Mouse (Mus musculus) heart, postnatal 0 days (tissue): ENCODE data around the gene Ccl22. TPM values are rescaled to one million over a fixed set of nuclear protein-coding genes. Genes with fewer than 3 reads are reported as not detected.

Source experiments
- ATAC-seq: fragments of 200-750 bp; cut with Nextera tagmentation; 2 replicates; pipeline ENCODE4 v1.8.0; 2017; ENCODE audit warnings: low read depth, moderate number of reproducible peaks, moderate library complexity; ENCODE audit not compliant: insufficient read depth
- DNase-seq: peaks from one replicate; pipeline ENCODE4 v3.0.0-alpha.2; 2016; ENCODE audit warnings: low spot score
- H3K27ac ChIP-seq: fragments of 300-500 bp; sonication (generic); 2 replicates; pipeline ENCODE4 v1.5.1; 2014; ENCODE audit warnings: low read depth, mild to moderate bottlenecking
- H3K27me3 ChIP-seq: fragments of 300-500 bp; sonication (generic); 2 replicates; pipeline ENCODE4 v1.6.1; 2014; ENCODE audit warnings: low read length, mixed read lengths; ENCODE audit not compliant: control insufficient read depth, insufficient read depth
- H3K36me3 ChIP-seq: fragments of 300-500 bp; sonication (generic); replicated peaks from 2 replicates; pipeline ENCODE4 v1.6.1; 2014; ENCODE audit warnings: low read length, mixed read lengths; ENCODE audit not compliant: control insufficient read depth, insufficient read depth
- H3K4me1 ChIP-seq: fragments of 300-500 bp; sonication (generic); 2 replicates; pipeline ENCODE4 v1.6.1; 2014; ENCODE audit warnings: antibody characterized with exemption; ENCODE audit not compliant: control insufficient read depth, insufficient read depth
- H3K4me2 ChIP-seq: fragments of 300-500 bp; sonication (generic); 2 replicates; pipeline ENCODE4 v1.6.1; 2014; ENCODE audit warnings: low read depth, mild to moderate bottlenecking, low read length, moderate library complexity
- H3K4me3 ChIP-seq: fragments of 300-500 bp; sonication (generic); 2 replicates; pipeline ENCODE4 v1.5.1; 2014; ENCODE audit warnings: low read depth, low read length
- H3K9ac ChIP-seq: fragments of 300-500 bp; sonication (generic); replicated peaks from 2 replicates; pipeline ENCODE4 v1.6.1; 2014; ENCODE audit warnings: low read depth, low read length, mixed read lengths
- H3K9me3 ChIP-seq: fragments of 300-500 bp; sonication (generic); replicated peaks from 2 replicates; pipeline ENCODE4 v1.6.1; 2016; ENCODE audit warnings: low read length; ENCODE audit not compliant: control insufficient read depth
- CTCF ChIP-seq: IDR thresholded peaks from 2 replicates; pipeline ENCODE4 v1.5.1; 2016; ENCODE audit warnings: antibody characterized with exemption, control low read depth, low read depth
- EP300 ChIP-seq: IDR thresholded peaks from 2 replicates; pipeline ENCODE4 v1.6.1; 2016; ENCODE audit warnings: antibody characterized with exemption, low read depth
- WGBS: fragments of 180-500 bp; shearing (Covaris S2); extraction: QIAGEN DNeasy Blood & Tissue Kit; methylation state at CpG from one replicate; pipeline ENCODE4 v1.1.7; 2014; 5-methylcytosine and 5-hydroxymethylcytosine counted together
- polyA plus RNA-seq: library from polyadenylated mRNA; unstranded; fragments of >200 nt; fragmentation: Nextera tagmentation; extraction: Ambion mirVana; gene quantifications from 2 replicates; pipeline ENCODE4 v1.2.1, GENCODE M21; 2015
- total RNA-seq: library from RNA; depleted of rRNA; stranded (reverse); fragments of >200 nt; gene quantifications from 2 replicates; pipeline ENCODE4 v1.2.3, GENCODE M21; 2014; ENCODE audit warnings: low replicate concordance

Gene Ccl22
- total and polyA plus RNA-seq, 2 experiments from 2014 or later: not detected

- H3K27me3 ChIP-seq: no peaks in the 10 kb centered on the region
- WGBS: 69% methylated on average over 10 of the region's 10 CpGs
- peaks cover 7% of the 10 kb centered on the region; the same call in 1 of the 2 replicates for H3K4me1 ChIP-seq
- no peak overlapping the region for H3K4me2 ChIP-seq
- H3K4me3 ChIP-seq: no peak overlapping the region
- ATAC-seq: no peak
- TF ChIP-seq EP300 (no peak), CTCF (no peak)
- DNase-seq: no peak
- no peak overlapping the region for H3K27ac ChIP-seq
- H3K9ac ChIP-seq: no peak overlapping the region
- no peaks in the 10 kb centered on the region for H3K36me3 ChIP-seq
- H3K9me3 ChIP-seq: no peaks in the 10 kb centered on the region
Observed at GRCm38 (mm10) chr8:94705581-94706245, 39.7 kb upstream of the Ccl22 start.

GRCm38 (mm10) chr8:94706732-94707395, 38.5 kb upstream of the Ccl22 start:
- Histone ChIP-seq H3K4me2 (no peak overlapping the region), H3K9ac (no peak overlapping the region), H3K27me3 (no peaks in the 10 kb centered on the region), H3K36me3 (no peaks in the 10 kb centered on the region), H3K4me1 (peaks cover 7% of the 10 kb centered on the region; the same call in 1 of the 2 replicates), H3K4me3 (no peak overlapping the region), H3K9me3 (no peaks in the 10 kb centered on the region), H3K27ac (no peak overlapping the region)
- TF ChIP-seq EP300: no peak
- TF ChIP-seq CTCF: no peak
- WGBS: 45% methylated on average over 9 of the region's 9 CpGs
- DNase-seq (peak; percentile 47), ATAC-seq (no peak)

- no peak overlapping the region for H3K4me3 ChIP-seq
- no peaks in the 10 kb centered on the region for H3K36me3 ChIP-seq
- H3K9ac ChIP-seq: no peak overlapping the region
- TF ChIP-seq EP300 (no peak), CTCF (no peak)
- H3K4me2 ChIP-seq: no peak overlapping the region
- DNase-seq: no peak
- no peaks in the 10 kb centered on the region for H3K27me3 ChIP-seq
- no peak for ATAC-seq
- peaks cover 7% of the 10 kb centered on the region; the same call in 1 of the 2 replicates for H3K4me1 ChIP-seq
- WGBS: 57% methylated on average over 8 of the region's 8 CpGs
- no peak overlapping the region for H3K27ac ChIP-seq
- H3K9me3 ChIP-seq: no peaks in the 10 kb centered on the region
Observed at GRCm38 (mm10) chr8:94710336-94710735, 35.1 kb upstream of the Ccl22 start.

GRCm38 (mm10) chr8:94711160-94711718, 34.2 kb upstream of the Ccl22 start:
- Histone ChIP-seq H3K27ac (peak overlapping the region; percentile 44; the same call in 1 of the 2 replicates), H3K4me1 (peaks cover 7% of the 10 kb centered on the region; the same call in 1 of the 2 replicates), H3K4me2 (peak overlapping the region; percentile 14; the same call in 1 of the 2 replicates), H3K36me3 (no peaks in the 10 kb centered on the region), H3K27me3 (no peaks in the 10 kb centered on the region), H3K9ac (no peak overlapping the region), H3K9me3 (no peaks in the 10 kb centered on the region), H3K4me3 (no peak overlapping the region)
- DNase-seq (peak; percentile 40), ATAC-seq (0 out of 2 replicates have a peak, but pooled peaks have one; percentile 4)
- 13% methylated on average over 5 of the region's 5 CpGs for WGBS
- TF ChIP-seq CTCF (peak; percentile 1; the same call in 1 of the 2 replicates), EP300 (no peak)

- DNase-seq: no peak
- TF ChIP-seq CTCF (no peak), EP300 (no peak)
- Histone ChIP-seq H3K27ac (no peak overlapping the region), H3K9me3 (no peaks in the 10 kb centered on the region), H3K4me1 (no peaks in the 10 kb centered on the region), H3K27me3 (no peaks in the 10 kb centered on the region), H3K4me2 (no peak overlapping the region), H3K4me3 (no peak overlapping the region), H3K9ac (no peak overlapping the region), H3K36me3 (no peaks in the 10 kb centered on the region)
- no peak for ATAC-seq
- WGBS: 55% methylated on average over 5 of the region's 5 CpGs
Observed at GRCm38 (mm10) chr8:94714556-94714955, 30.8 kb upstream of the Ccl22 start.
